Comparison of ENCODE assay signal across 8 mouse cellular contexts in genomic region chr15:98777762-98778161, GRCm38 (mm10). TPM values are rescaled to one million over a fixed set of nuclear protein-coding genes. Genes with fewer than 3 reads are reported as not detected.
DNase-seq lines count a peak whose midpoint lies in the region; ATAC-seq and TF ChIP-seq lines count a peak whose summit lies in the region.

TSS of gene Wnt10b (minus strand) at chr15:98778150.

- no peak within 1 kb of the TSS for H3K27ac ChIP-seq in heart, adult 2 months

- H3K9ac ChIP-seq in heart, adult 2 months (ENCODE audit: low read depth, low read length) = peak within 1 kb of the TSS; percentile 35; the same call in 1 of the 2 replicates

- peak within 1 kb of the TSS; percentile 15; the same call in 1 of the 2 replicates for H3K4me3 ChIP-seq in heart, adult 2 months
- H3K4me3 ChIP-seq in E14TG2a.4 (replicated peaks; ENCODE audit: low read length) = peak within 1 kb of the TSS; percentile 60

- no peak for TF ChIP-seq POLR2A in heart, adult 2 months (IDR thresholded peaks at IDR 0.05; ENCODE audit: insufficient read depth, low read depth, low read length)

- TF ChIP-seq CTCF in heart, adult 2 months (IDR thresholded peaks at IDR 0.05) = no peak
- TF ChIP-seq CTCF in E14TG2a.4 (conservative IDR thresholded peaks at IDR 0.05; ENCODE audit: low read length) = no peak

- 0 out of 2 replicates have a peak, but pooled peaks have one; percentile 8 for ATAC-seq in granulocyte monocyte progenitor cell, adult 5-6 weeks (replicated peaks; ENCODE audit: poor library complexity, severe bottlenecking)

- TF ChIP-seq EP300 in heart, adult 2 months (IDR thresholded peaks at IDR 0.05; ENCODE audit: insufficient read depth, low read depth, low read length) = no peak

- DNase-seq in heart, adult 2 months = peak in 1 of 2 experiments; percentile 50
- DNase-seq in heart, postnatal 36 days = no peak
- peak; percentile 23 for DNase-seq in lung, postnatal 10 days
- DNase-seq in embryo, embryonic 9.5 days (ENCODE audit: extremely low spot score) = no peak
- DNase-seq in urinary bladder, adult 2 months (ENCODE audit: low spot score) = no peak
- no peak for DNase-seq in layer of hippocampus, postnatal 10 days (ENCODE audit: low spot score in 2 of 2)

- H3K79me2 ChIP-seq in heart, adult 2 months (replicated peaks; ENCODE audit: control insufficient read depth, insufficient read depth, low read length) = no peaks in the 10 kb centered on the region

- H3K9me3 ChIP-seq in E14TG2a.4 (ENCODE audit: low read length) = no peaks in the 10 kb centered on the region

- peaks cover 2% of the 10 kb centered on the region; the same call in 1 of the 2 replicates for H3K4me1 ChIP-seq in heart, adult 2 months (ENCODE audit: control insufficient read depth, insufficient read depth, low read length)
- peaks cover 70% of the 10 kb centered on the region for H3K4me1 ChIP-seq in E14TG2a.4 (replicated peaks; ENCODE audit: low read depth, low read length)

- H3K27me3 ChIP-seq in heart, adult 2 months (ENCODE audit: control insufficient read depth, insufficient read depth, low read length) = peaks cover 23% of the 10 kb centered on the region
- H3K27me3 ChIP-seq in E14TG2a.4 (ENCODE audit: insufficient read depth, low read length) = peaks cover 94% of the 10 kb centered on the region

- WGBS in heart, adult 2 months = under 1% methylated on average over 26 of the region's 33 CpGs

- H3K36me3 ChIP-seq in heart, adult 2 months (ENCODE audit: control insufficient read depth, insufficient read depth, low read length) = no peaks in the 10 kb centered on the region
- no peaks in the 10 kb centered on the region for H3K36me3 ChIP-seq in E14TG2a.4 (ENCODE audit: insufficient read depth, low read length)

- intact Hi-C loops in heart, adult 2 months (cut with DNase I) = no loop called here
- intact Hi-C loops in heart, postnatal 36 days (cut with DNase I) = no loop called here

RNA-seq across cellular contexts. Expression of gene Wnt10b, which starts in this region (rescaled TPM):
- under 1 TPM; 0.20 to 0.29 TPM for total RNA-seq in heart, adult 2 months (2021)
- polyA plus RNA-seq in heart, adult 2 months (2012; rRNA removed) = 0.23 and 0.70 TPM in 2 replicates
- under 1 TPM; 0.27 to 0.33 TPM for total RNA-seq in heart, postnatal 36 days (2021)
- total RNA-seq in granulocyte monocyte progenitor cell, adult 5-6 weeks (2014; fragmentation: Nextera tagmentation) = 0.47 TPM in 1 of 2 replicates, not detected in the other
- total RNA-seq in granulocyte monocyte progenitor cell, adult 5-6 weeks (2017) = 0.26 TPM in 1 of 2 replicates, not detected in the other
- polyA plus RNA-seq in urinary bladder, adult 2 months (2012; rRNA removed) = 4.0 and 6.8 TPM in 2 replicates
- under 1 TPM; 0.25 to 0.37 TPM for total RNA-seq in layer of hippocampus, postnatal 10 days (2021)

Comparison
In these comparisons a context has a peak if more than half of its experiments do, and no peak if none do; other contexts are left out.
1. Peak in ATAC-seq in granulocyte monocyte progenitor cell, adult 5-6 weeks; RNA of the gene not detected or under 1 TPM.